Mouse (Mus musculus) induced T-regulatory cell, adult 2 months (primary cell): ENCODE results near the gene Gm9999.
"Not testable (repeated sequence)": the region's sequence is repeated elsewhere in the genome, so short reads cannot be mapped to it uniquely, and the experiment has no call there.

ENCODE experiments used
- DNase-seq: peaks from one replicate; pipeline ENCODE4 v3.0.0-alpha.2; 2012; ENCODE audit warnings: low read depth

Gm9999 gene

DNA sequence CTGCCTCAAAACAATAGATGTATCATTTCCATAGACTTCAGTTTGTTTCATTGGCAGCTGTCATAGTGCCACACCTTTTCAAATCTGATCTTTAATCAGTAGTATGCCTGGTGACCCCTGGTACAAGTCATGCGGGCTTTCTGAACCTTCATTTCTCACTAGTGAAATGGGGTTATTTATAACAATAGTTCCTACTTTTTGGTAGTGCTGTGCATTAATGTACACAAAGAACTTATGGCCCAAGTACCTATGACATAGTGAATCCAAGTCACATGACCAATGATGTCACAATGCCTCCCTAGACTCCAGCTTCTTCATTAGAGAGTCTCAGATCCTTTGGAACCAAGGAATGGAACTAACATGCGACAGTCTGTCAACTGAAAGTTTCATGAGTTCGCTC lies at the start of gene Gm9999:
Gene Gm9999, plus strand, starts transcription at position 301 of the 400 bp plus-strand sequence.
- DNase-seq = no peak

GRCm38 (mm10) chr7:46934788-46935187 lies 48.6 kb upstream of the Gm9999 start:
- DNase-seq = no peak

- peak; percentile 59 for DNase-seq
Measured at GRCm38 (mm10) chr7:46935847-46936246, 47.5 kb upstream of the Gm9999 start.

GRCm38 (mm10) chr7:46957831-46958691 lies 25.3 kb upstream of the Gm9999 start, which contains the start of gene Uevld:
Gene Uevld, minus strand, starts transcription at chr7:46958527.
- DNase-seq = peak; percentile 94

GRCm38 (mm10) chr7:46958853-46959252 lies 24.5 kb upstream of the Gm9999 start:
- DNase-seq = peak; percentile 26

DNA sequence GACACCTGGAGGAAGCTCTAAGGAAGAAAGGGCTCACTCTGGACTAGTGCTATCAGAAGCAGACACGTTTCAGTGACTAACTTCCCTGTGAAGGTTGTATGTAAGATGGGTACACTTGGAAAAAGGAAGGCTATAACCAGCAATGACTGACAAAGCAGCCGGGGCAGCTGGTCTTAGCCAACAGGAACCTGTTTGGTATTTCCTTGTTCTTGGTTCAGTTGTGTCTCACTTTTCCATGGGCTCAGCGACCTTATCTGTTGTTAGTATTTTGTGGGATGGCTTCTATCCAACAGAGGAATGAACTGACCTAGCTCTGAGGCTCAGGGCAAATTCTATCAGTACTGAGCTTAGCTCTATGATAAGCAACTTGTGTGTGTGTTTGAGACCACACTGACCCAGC lies 22.4 kb upstream of the Gm9999 start:
- no peak for DNase-seq

DNA sequence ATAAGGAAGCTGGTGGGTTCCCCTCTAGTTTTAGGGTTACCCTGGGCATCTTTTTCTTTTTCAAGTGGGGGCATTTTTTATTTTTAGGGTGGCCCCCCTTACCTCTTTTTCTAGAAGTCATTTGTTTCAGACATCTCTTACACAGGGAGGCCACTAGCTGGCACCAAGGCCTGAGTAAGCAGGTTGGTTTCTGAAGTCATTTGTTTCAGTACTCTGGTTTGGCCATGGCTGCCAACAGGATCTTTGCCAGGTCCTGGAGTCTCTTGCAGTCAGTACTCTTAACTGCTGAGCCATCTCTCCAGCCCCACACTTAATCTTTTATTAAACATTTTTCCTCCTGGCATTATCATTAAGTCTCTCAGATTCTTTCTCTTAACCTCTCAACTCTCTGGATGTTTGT lies 21.2 kb upstream of the Gm9999 start:
- no peak for DNase-seq

- peak; percentile 88 for DNase-seq
Measured at GRCm38 (mm10) chr7:46962806-46963618, 20.4 kb upstream of the Gm9999 start.

DNA sequence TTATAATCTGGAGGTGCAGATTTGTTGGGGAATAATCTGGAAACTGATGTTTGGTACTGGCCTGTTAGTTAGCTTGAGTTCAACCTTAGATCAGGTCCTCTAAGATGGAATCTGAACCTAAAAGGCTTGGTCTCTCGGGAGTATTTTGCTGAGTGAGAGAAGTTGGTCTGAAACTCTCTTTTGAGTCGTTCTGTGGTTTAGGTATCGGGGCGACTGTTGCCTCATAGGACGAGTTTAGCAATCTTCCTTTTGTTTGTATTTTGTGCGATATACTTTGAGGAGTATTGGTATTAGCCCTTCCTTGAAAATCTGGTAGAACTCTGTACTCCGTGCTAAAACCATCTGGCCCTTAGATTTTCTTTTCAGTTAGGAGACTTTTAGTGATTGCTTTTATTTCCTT lies 19.3 kb upstream of the Gm9999 start:
- DNase-seq = no peak

DNA sequence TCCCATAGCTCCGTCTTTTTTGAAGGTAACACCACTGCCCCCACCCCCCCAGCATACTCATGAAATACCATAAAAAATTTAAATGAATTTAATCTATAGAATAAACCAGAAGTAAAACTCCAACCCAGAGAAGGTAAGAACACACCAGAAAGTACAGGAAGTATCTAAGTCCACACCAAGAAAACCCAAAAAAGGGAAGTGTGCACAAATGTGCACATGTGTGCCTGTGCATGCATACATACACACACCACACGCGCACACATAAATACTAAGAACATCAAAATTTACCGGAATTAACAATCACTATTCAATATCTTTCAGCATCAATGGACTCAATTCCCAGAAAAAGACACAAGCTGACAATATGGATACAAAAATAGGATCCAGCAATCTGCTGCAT lies 13.5 kb upstream of the Gm9999 start:
- DNase-seq = no peak

- no peak for DNase-seq
Measured at GRCm38 (mm10) chr7:46974648-46975047, 8.7 kb upstream of the Gm9999 start.

DNA sequence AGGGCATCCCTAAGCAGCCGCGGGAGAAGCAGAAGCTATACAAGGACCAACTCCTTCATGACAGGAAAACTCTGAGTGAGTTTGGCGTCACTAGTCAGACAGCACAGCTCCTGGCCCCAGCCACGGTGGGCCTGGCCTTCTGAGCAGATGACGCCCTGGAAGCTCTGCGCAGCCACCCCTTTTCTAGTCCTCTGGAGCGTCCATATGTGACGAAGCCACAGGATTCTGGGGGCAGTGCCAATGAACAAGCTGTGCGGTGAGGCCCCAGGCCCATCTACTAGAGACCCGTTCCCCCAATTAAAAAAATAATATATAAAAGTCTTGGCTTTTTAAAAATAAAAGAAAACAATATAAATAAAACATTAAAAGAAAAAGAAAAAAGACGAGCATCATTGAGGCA lies 7.9 kb upstream of the Gm9999 start:
- DNase-seq = no peak

GRCm38 (mm10) chr7:46985718-46986505 lies 2.5 kb downstream of the Gm9999 start:
- no peak for DNase-seq

GRCm38 (mm10) chr7:46986646-46987045 lies 3.3 kb downstream of the Gm9999 start:
- DNase-seq = no peak

GRCm38 (mm10) chr7:46987073-46987472 lies 3.7 kb downstream of the Gm9999 start:
- no peak for DNase-seq

- not testable (repeated sequence) for DNase-seq
Measured at GRCm38 (mm10) chr7:46989387-46989786, 6.0 kb downstream of the Gm9999 start.

DNA sequence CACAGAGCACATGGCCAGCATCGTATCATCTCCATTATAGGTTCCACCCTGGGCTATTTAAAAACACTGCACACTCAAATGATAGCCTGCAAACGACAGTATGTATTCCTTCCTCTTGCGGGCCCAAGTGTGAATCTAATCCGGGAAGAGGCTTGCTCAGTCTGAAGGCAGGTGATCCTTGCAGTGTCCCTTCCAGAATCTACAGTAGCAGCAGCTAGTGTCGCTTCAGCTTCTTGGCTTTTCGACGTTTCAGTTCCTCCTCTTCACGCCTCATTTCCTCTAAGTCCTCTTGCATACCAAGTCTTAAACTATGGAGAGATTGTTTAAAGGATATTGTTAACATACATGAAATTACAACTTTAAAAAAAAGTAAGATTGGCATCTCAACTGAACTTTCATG lies 9.7 kb downstream of the Gm9999 start:
- DNase-seq = no peak

DNA sequence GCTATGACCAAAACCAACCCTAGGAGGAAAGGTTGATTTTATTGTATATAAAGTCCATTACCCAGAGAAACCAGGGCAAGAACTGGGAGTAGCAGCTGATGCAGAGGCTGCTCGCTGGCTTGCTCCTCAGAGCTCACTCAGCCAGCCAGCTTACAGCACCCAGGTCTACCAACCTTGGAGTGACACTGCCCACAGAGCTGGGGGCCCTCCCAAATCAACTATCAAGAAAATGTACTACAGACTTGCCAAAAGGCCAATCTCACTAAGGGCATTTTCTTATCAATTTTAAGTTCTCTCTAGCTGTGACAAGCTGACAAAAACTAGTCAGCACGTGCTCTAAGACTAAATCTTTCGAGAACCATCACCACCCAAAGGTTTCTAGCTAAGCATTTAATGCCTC lies 12.2 kb downstream of the Gm9999 start:
- no peak for DNase-seq

- peak; percentile 9 for DNase-seq
Measured at GRCm38 (mm10) chr7:46997008-46997407, 13.6 kb downstream of the Gm9999 start.

- DNase-seq = peak; percentile 3
Measured at GRCm38 (mm10) chr7:46997644-46998395, 14.4 kb downstream of the Gm9999 start.

GRCm38 (mm10) chr7:46998942-46999341 lies 15.6 kb downstream of the Gm9999 start:
- peak; percentile 41 for DNase-seq
